Mouse (Mus musculus): ENCODE measurements at regions not wholly inside any gene's neighbourhood (a gene's known extent, or its start where the extent isn't known, plus 50 kb on each side); places are given as distances from the start of the nearest gene placed in this dataset.

DNA sequence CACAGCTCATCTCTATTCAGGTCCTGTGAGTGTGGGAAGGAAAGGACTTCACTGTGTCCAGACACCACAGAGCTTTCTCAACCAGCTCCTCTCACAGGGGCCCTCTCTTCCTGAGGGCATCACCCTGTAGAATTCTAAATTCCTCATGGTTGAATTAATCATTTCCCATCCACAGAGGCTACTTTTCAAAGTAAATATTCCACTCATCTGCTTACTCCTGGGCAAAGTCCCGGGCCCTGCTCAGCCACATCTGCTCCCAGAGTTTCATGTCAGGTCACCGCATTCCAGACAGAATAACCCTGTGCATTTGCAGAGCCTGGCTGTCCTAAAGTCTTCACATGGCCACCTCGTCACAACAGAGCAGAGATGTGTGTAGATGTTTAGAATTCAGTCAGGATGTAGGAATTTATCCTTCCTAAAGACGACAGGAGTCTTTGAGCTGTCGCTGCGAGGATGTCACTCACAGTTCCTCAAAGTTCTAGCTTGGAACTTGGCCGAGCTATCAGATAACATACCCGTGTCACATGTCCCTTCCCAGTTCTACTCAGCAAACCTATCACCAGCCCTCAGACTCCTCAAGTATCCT, 159.8 kb upstream of the Gmds start:
- Histone ChIP-seq H3K4me1 (ENCODE audit: insufficient read depth, low read length) (no peaks in the 10 kb centered on the region), H3K4me2 (ENCODE audit: low read depth, low read length, poor library complexity, severe bottlenecking) (no peak overlapping the region), H3K4me3 (ENCODE audit: low read depth, low read length) (no peak overlapping the region), H3K9me3 (ENCODE audit: low read length) (no peaks in the 10 kb centered on the region), H3K9ac (replicated peaks; ENCODE audit: low read length, poor library complexity, severe bottlenecking) (no peak overlapping the region), H3K36me3 (ENCODE audit: insufficient read depth, low read length) (no peaks in the 10 kb centered on the region), H3K27ac (ENCODE audit: low read depth, low read length) (no peak overlapping the region), H3K27me3 (ENCODE audit: insufficient read depth, low read length) (no peaks in the 10 kb centered on the region; the same call in 1 of the 2 replicates)
- WGBS, result 78% methylated on average over 8 of the region's 8 CpGs
- ATAC-seq (ENCODE audit: low FRiP score), result no peak
- no peak for DNase-seq (ENCODE audit: low spot score)
- TF ChIP-seq CTCF (IDR thresholded peaks at IDR 0.05), result no peak

DNA sequence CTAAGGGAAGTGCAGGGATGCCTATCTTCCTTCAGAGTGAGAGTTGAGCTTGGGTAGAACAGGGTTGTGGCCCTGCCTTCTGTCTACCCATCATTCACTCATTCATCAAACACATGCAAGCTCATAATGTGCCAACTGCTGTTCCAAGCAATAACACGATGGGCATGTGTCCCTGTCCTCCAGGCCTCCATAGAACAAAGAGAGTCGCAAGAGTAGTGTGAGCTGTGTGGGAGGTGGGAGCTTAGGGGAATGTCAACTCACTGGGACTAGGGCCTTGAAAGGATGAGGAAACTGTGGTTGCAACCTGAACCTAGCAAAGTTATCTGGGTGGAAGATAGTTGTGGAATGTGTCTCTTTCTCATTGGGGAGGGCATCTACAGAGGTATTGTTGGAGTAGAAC, 157.7 kb upstream of the Gmds start:
- Histone ChIP-seq H3K9me3 (ENCODE audit: low read length) (no peaks in the 10 kb centered on the region), H3K4me2 (ENCODE audit: low read depth, low read length, poor library complexity, severe bottlenecking) (no peak overlapping the region), H3K27ac (ENCODE audit: low read depth, low read length) (no peak overlapping the region), H3K4me1 (ENCODE audit: insufficient read depth, low read length) (no peaks in the 10 kb centered on the region), H3K27me3 (ENCODE audit: insufficient read depth, low read length) (no peaks in the 10 kb centered on the region; the same call in 1 of the 2 replicates), H3K9ac (replicated peaks; ENCODE audit: low read length, poor library complexity, severe bottlenecking) (no peak overlapping the region), H3K4me3 (ENCODE audit: low read depth, low read length) (no peak overlapping the region), H3K36me3 (ENCODE audit: insufficient read depth, low read length) (no peaks in the 10 kb centered on the region)
- no peak for ATAC-seq (ENCODE audit: low FRiP score)
- DNase-seq (ENCODE audit: low spot score), result no peak
- TF ChIP-seq CTCF (IDR thresholded peaks at IDR 0.05), result no peak
- WGBS, result 80% methylated on average over 2 of the region's 2 CpGs

DNA sequence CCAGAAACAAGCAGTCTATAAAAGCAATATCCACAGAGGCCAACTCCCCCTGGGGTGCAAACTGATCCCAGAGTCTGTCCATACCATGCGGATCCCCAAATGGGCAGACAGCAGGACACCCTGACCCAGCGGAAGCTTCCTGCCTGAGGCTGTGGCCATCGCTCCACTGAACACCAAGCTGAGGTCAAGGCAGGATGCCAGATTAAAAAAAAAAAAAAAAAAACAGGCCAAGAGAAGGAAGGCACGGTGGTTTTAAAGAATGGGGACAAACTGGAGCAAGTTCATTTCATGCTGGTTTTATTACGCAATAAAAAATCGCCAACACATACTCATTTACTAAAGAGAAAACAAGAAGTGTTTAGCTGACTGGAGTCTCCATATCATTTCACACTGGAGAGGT, 156.5 kb upstream of the Gmds start:
- Histone ChIP-seq H3K27me3 (ENCODE audit: insufficient read depth, low read length) (no peaks in the 10 kb centered on the region; the same call in 1 of the 2 replicates), H3K4me3 (ENCODE audit: low read depth, low read length) (no peak overlapping the region), H3K36me3 (ENCODE audit: insufficient read depth, low read length) (no peaks in the 10 kb centered on the region), H3K27ac (ENCODE audit: low read depth, low read length) (no peak overlapping the region), H3K9me3 (ENCODE audit: low read length) (no peaks in the 10 kb centered on the region), H3K9ac (replicated peaks; ENCODE audit: low read length, poor library complexity, severe bottlenecking) (no peak overlapping the region), H3K4me1 (ENCODE audit: insufficient read depth, low read length) (no peaks in the 10 kb centered on the region), H3K4me2 (ENCODE audit: low read depth, low read length, poor library complexity, severe bottlenecking) (no peak overlapping the region)
- TF ChIP-seq CTCF (IDR thresholded peaks at IDR 0.05), result no peak
- WGBS, result 69% methylated on average over 6 of the region's 6 CpGs
- ATAC-seq (ENCODE audit: low FRiP score), result no peak
- DNase-seq (ENCODE audit: low spot score), result no peak

DNA sequence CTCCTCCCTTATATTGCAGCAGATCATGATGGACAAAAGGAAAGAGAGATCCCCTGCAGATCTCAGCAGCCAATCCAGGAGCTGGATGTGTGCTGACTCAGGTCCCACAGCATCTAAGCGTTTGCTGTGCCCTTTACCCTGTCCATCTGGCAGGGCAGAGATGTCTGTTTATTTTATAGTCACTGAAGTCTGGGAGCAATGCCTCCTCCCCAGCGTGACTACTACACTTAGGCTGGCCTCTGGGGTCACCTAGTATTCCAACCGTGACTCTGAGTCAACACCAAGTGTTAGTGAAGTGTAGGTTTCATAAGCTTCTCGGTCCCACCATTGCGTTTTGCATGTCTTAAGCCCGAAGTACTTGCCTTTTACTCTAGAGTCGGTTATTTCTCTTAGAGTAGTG, 155.3 kb upstream of the Gmds start:
- Histone ChIP-seq H3K9ac (replicated peaks; ENCODE audit: low read length, poor library complexity, severe bottlenecking) (no peak overlapping the region), H3K9me3 (ENCODE audit: low read length) (no peaks in the 10 kb centered on the region), H3K27ac (ENCODE audit: low read depth, low read length) (no peak overlapping the region), H3K4me1 (ENCODE audit: insufficient read depth, low read length) (no peaks in the 10 kb centered on the region), H3K36me3 (ENCODE audit: insufficient read depth, low read length) (no peaks in the 10 kb centered on the region), H3K27me3 (ENCODE audit: insufficient read depth, low read length) (no peaks in the 10 kb centered on the region; the same call in 1 of the 2 replicates), H3K4me3 (ENCODE audit: low read depth, low read length) (no peak overlapping the region), H3K4me2 (ENCODE audit: low read depth, low read length, poor library complexity, severe bottlenecking) (no peak overlapping the region)
- no peak for DNase-seq (ENCODE audit: low spot score)
- 61% methylated on average over 7 of the region's 7 CpGs for WGBS
- no peak for TF ChIP-seq CTCF (IDR thresholded peaks at IDR 0.05)
- no peak for ATAC-seq (ENCODE audit: low FRiP score)

DNA sequence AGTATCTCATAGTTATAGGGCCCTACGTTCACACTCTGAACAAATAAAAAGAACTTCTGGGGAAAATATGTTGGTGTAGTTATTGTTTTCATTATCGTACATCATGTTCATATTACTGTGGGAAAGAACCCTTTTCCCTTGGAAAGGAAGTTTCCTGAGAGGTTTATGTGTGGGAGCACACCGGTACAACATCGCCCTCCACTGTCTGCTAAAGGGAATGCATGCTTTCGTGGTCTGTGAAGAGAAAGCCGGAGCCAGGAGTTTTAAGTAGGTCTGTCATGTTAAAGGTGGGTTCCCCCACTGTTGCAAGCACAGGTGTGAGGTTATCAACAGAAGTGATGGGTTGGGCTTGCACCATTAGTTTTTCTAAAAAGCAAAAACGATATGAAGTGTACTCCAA, 154.8 kb upstream of the Gmds start:
- no peaks in the 10 kb centered on the region; the same call in 1 of the 2 replicates for H3K27me3 ChIP-seq (ENCODE audit: insufficient read depth, low read length)
- no peaks in the 10 kb centered on the region for H3K4me1 ChIP-seq (ENCODE audit: insufficient read depth, low read length)
- no peak overlapping the region for H3K4me3 ChIP-seq (ENCODE audit: low read depth, low read length)
- no peak overlapping the region for H3K27ac ChIP-seq (ENCODE audit: low read depth, low read length)
- peak; percentile 82 for TF ChIP-seq CTCF (IDR thresholded peaks at IDR 0.05)
- H3K9ac ChIP-seq (replicated peaks; ENCODE audit: low read length, poor library complexity, severe bottlenecking), result no peak overlapping the region
- no peaks in the 10 kb centered on the region for H3K9me3 ChIP-seq (ENCODE audit: low read length)
- H3K36me3 ChIP-seq (ENCODE audit: insufficient read depth, low read length), result no peaks in the 10 kb centered on the region
- H3K4me2 ChIP-seq (ENCODE audit: low read depth, low read length, poor library complexity, severe bottlenecking), result no peak overlapping the region
- DNase-seq (ENCODE audit: low spot score), result peak; percentile 69
- 27% methylated on average over 7 of the region's 7 CpGs for WGBS
- ATAC-seq (ENCODE audit: low FRiP score), result no peak

DNA sequence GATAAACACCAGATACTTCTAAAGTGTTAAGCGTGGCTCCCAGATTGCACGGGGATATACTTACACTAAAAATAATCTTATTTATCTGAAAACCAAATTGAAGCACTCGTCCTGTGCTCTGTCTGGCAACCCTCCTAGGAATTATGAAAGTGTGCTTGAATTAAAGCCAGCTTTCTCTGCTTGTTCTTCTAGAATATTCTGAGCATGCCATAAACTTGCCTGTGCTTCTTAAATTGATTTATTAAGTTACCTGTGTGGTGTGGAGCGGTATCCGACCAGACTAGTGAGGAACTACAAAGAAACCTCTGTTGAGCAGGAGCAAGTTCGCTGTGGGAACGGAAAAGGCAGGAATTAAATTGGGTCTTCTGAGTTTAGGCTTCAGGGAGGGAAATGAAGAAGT, 154.0 kb upstream of the Gmds start:
- H3K4me2 ChIP-seq (ENCODE audit: low read depth, low read length, poor library complexity, severe bottlenecking), result no peak overlapping the region
- no peak overlapping the region for H3K27ac ChIP-seq (ENCODE audit: low read depth, low read length)
- DNase-seq (ENCODE audit: low spot score) (no peak), ATAC-seq (ENCODE audit: low FRiP score) (no peak)
- H3K4me3 ChIP-seq (ENCODE audit: low read depth, low read length), result no peak overlapping the region
- WGBS, result 68% methylated on average over 7 of the region's 7 CpGs
- TF ChIP-seq CTCF (IDR thresholded peaks at IDR 0.05), result no peak
- H3K4me1 ChIP-seq (ENCODE audit: insufficient read depth, low read length), result no peaks in the 10 kb centered on the region
- H3K36me3 ChIP-seq (ENCODE audit: insufficient read depth, low read length), result no peaks in the 10 kb centered on the region
- no peaks in the 10 kb centered on the region for H3K9me3 ChIP-seq (ENCODE audit: low read length)
- H3K9ac ChIP-seq (replicated peaks; ENCODE audit: low read length, poor library complexity, severe bottlenecking), result no peak overlapping the region
- no peaks in the 10 kb centered on the region; the same call in 1 of the 2 replicates for H3K27me3 ChIP-seq (ENCODE audit: insufficient read depth, low read length)
